Mouse (Mus musculus) kidney, adult 8-10 months (tissue): Measurements from ENCODE around the gene Sptbn2.

Source experiments
- DNase-seq, 2 experiments: peaks; one replicate each; pipeline ENCODE4 v3.0.0; 2022

Sptbn2 gene

GRCm38 (mm10) chr19:4786313-4786712 lies 75.3 kb downstream of the Sptbn2 start:
- no peak for DNase-seq

GRCm38 (mm10) chr19:4793281-4793830 lies 82.4 kb downstream of the Sptbn2 start:
- DNase-seq: no peak

GRCm38 (mm10) chr19:4793831-4794422 lies 83.0 kb downstream of the Sptbn2 start, which contains the start of gene Rbm4:
Gene Rbm4, minus strand, starts transcription at chr19:4793901.
- DNase-seq: peak; percentile 99

GRCm38 (mm10) chr19:4795929-4796328 lies 85.0 kb downstream of the Sptbn2 start:
- no peak for DNase-seq

- no peak for DNase-seq
Measured at GRCm38 (mm10) chr19:4797846-4798245, 86.9 kb downstream of the Sptbn2 start.

- no peak for DNase-seq
Measured at GRCm38 (mm10) chr19:4799083-4799482, 88.1 kb downstream of the Sptbn2 start.
